Mouse (Mus musculus) neutrophil, adult 59 days (primary cell): ENCODE results near the gene Sesn3. TPM values are rescaled to one million over a fixed set of nuclear protein-coding genes. Genes with fewer than 3 reads are reported as not detected.

ENCODE experiments used
- total RNA-seq, 2 experiments: library from RNA; stranded (reverse); gene quantifications; 1 replicate in 1 of 2; 2 replicates in 1 of 2; pipeline ENCODE4 v1.2.4; 2023

The Sesn3 gene
- 1 to 10 TPM; 5.8 to 8.5 TPM for total RNA-seq

GRCm38 (mm10) chr9:14274986-14275720 lies at the start of gene Sesn3:
TSS of gene Sesn3 (plus strand) at chr9:14275067.

GRCm38 (mm10) chr9:14381353-14382055 lies 106.6 kb downstream of the Sesn3 start, which contains the start of gene Endod1:
TSS of gene Endod1 (minus strand) at chr9:14381507.

Other genes with a start within 250 kb of the Sesn3 start
- gene Endod1, start 106.4 kb downstream of the Sesn3 start, total RNA-seq: 1 to 10 TPM; 7.3 to 7.4 TPM
- under 1 TPM in 1 of 2 experiments, not detected in 1; 0.22 TPM for gene Kdm4d, start 225.4 kb downstream of the Sesn3 start, total RNA-seq
- 10 to 100 TPM; 70.0 to 95.0 TPM for gene Cwc15, start 225.6 kb downstream of the Sesn3 start, total RNA-seq